Mouse (Mus musculus) brown adipose tissue, adult 24 weeks (tissue): ENCODE data around the gene H3f3a. TPM values are rescaled to one million over a fixed set of nuclear protein-coding genes. Genes with fewer than 3 reads are reported as not detected.

Experiments used
- H3K27ac ChIP-seq: fragments of 200-500 bp; replicated peaks from 2 replicates; pipeline ENCODE4 v1.5.1; 2012; ENCODE audit warnings: low read depth, mild to moderate bottlenecking, low read length
- H3K4me1 ChIP-seq: fragments of 200-500 bp; 2 replicates; pipeline ENCODE4 v1.6.1; 2012; ENCODE audit warnings: low read length, mixed read lengths; ENCODE audit not compliant: control insufficient read depth, insufficient read depth, insufficient read length
- H3K4me3 ChIP-seq: fragments of 200-500 bp; 2 replicates; pipeline ENCODE4 v1.5.1; 2012; ENCODE audit warnings: low read depth, mild to moderate bottlenecking, low read length, moderate library complexity; ENCODE audit not compliant: insufficient read depth
- polyA plus RNA-seq: library from polyadenylated mRNA; stranded (reverse); fragments of >200 nt; gene quantifications from 2 replicates; pipeline ENCODE4 v1.2.4, GENCODE M21; 2012; ENCODE audit not compliant: missing spikeins, insufficient read depth, insufficient read length

The H3f3a gene
- polyA plus RNA-seq, 1 experiment: 419 TPM

GRCm38 (mm10) chr1:180835273-180836015, 21.7 kb upstream of the H3f3a start:
- H3K27ac ChIP-seq: no peak overlapping the region

GRCm38 (mm10) chr1:180830588-180831346, 17.0 kb upstream of the H3f3a start:
- no peak overlapping the region for H3K27ac ChIP-seq
- no peak overlapping the region for H3K4me3 ChIP-seq
- H3K4me1 ChIP-seq: no peaks in the 10 kb centered on the region

More at GRCm38 (mm10) chr1:180835273-180836015, 21.7 kb upstream of the H3f3a start:
- no peaks in the 10 kb centered on the region for H3K4me1 ChIP-seq
- H3K4me3 ChIP-seq: no peak overlapping the region

GRCm38 (mm10) chr1:180830175-180830574, 16.4 kb upstream of the H3f3a start:
- H3K27ac ChIP-seq: no peak overlapping the region
- H3K4me1 ChIP-seq: no peaks in the 10 kb centered on the region
- no peak overlapping the region for H3K4me3 ChIP-seq

GRCm38 (mm10) chr1:180829775-180830174, 16.0 kb upstream of the H3f3a start:
- Histone ChIP-seq H3K4me1 (0 out of 2 replicates have a peak, but pooled peaks cover 3% of the 10 kb centered on the region), H3K27ac (no peak overlapping the region), H3K4me3 (no peak overlapping the region)

- H3K4me1 ChIP-seq: peaks cover 3% of the 10 kb centered on the region; the same call in 1 of the 2 replicates
- no peak overlapping the region for H3K27ac ChIP-seq
- no peak overlapping the region for H3K4me3 ChIP-seq
These were observed 12.9 kb upstream of the H3f3a start for GRCm38 (mm10) chr1:180826634-180827033.

GRCm38 (mm10) chr1:180824721-180825120, 11.0 kb upstream of the H3f3a start:
- Histone ChIP-seq H3K27ac (peak overlapping the region; percentile 72), H3K4me1 (peaks cover 3% of the 10 kb centered on the region; the same call in 1 of the 2 replicates), H3K4me3 (peak overlapping the region; percentile 23)

GRCm38 (mm10) chr1:180823716-180824115, 10.0 kb upstream of the H3f3a start:
- Histone ChIP-seq H3K4me3 (no peak overlapping the region), H3K4me1 (peaks cover 3% of the 10 kb centered on the region; the same call in 1 of the 2 replicates), H3K27ac (no peak overlapping the region)

GRCm38 (mm10) chr1:180822276-180822675, 8.5 kb upstream of the H3f3a start:
- H3K4me1 ChIP-seq: peaks cover 3% of the 10 kb centered on the region; the same call in 1 of the 2 replicates
- no peak overlapping the region for H3K27ac ChIP-seq
- H3K4me3 ChIP-seq: no peak overlapping the region

- Histone ChIP-seq H3K4me3 (no peak overlapping the region), H3K4me1 (peaks cover 3% of the 10 kb centered on the region; the same call in 1 of the 2 replicates), H3K27ac (no peak overlapping the region)
These were observed 7.4 kb upstream of the H3f3a start for GRCm38 (mm10) chr1:180821101-180821500.

GRCm38 (mm10) chr1:180818000-180818399, 4.3 kb upstream of the H3f3a start:
- H3K27ac ChIP-seq: no peak overlapping the region
- no peak overlapping the region for H3K4me3 ChIP-seq

GRCm38 (mm10) chr1:180815371-180816024, 1.8 kb upstream of the H3f3a start:
- Histone ChIP-seq H3K4me3 (no peak overlapping the region), H3K4me1 (0 out of 2 replicates have a peak, but pooled peaks cover under 1% of the 10 kb centered on the region), H3K27ac (no peak overlapping the region)

More at GRCm38 (mm10) chr1:180818000-180818399, 4.3 kb upstream of the H3f3a start:
- H3K4me1 ChIP-seq: no peaks in the 10 kb centered on the region; the same call in 1 of the 2 replicates

- peak overlapping the region; percentile 77 for H3K27ac ChIP-seq
- H3K4me3 ChIP-seq: peak overlapping the region; percentile 100
- H3K4me1 ChIP-seq: peaks cover 4% of the 10 kb centered on the region
These were observed 296 bp downstream of the H3f3a start for GRCm38 (mm10) chr1:180813409-180813884.

- peak overlapping the region; percentile 77 for H3K27ac ChIP-seq
- H3K4me3 ChIP-seq: peak overlapping the region; percentile 100
- peaks cover 4% of the 10 kb centered on the region for H3K4me1 ChIP-seq
These were observed 1.0 kb downstream of the H3f3a start for GRCm38 (mm10) chr1:180812463-180813408.
